Mouse (Mus musculus) lung, postnatal 36 days (tissue): Measurements from ENCODE around the gene Gm973.
A peak's percentile ranks its signal among the peaks of the same experiment; 100 is the strongest.
"Not testable (repeated sequence)": the region's sequence is repeated elsewhere in the genome, so short reads cannot be mapped to it uniquely, and the experiment has no call there.

Experiments used
- DNase-seq: peaks from one replicate; pipeline ENCODE4 v3.0.0; 2022; ENCODE audit warnings: mixed read lengths

Gm973 gene

GRCm38 (mm10) chr1:59592359-59592758, 76.3 kb downstream of the Gm973 start:
- no peak for DNase-seq

DNA sequence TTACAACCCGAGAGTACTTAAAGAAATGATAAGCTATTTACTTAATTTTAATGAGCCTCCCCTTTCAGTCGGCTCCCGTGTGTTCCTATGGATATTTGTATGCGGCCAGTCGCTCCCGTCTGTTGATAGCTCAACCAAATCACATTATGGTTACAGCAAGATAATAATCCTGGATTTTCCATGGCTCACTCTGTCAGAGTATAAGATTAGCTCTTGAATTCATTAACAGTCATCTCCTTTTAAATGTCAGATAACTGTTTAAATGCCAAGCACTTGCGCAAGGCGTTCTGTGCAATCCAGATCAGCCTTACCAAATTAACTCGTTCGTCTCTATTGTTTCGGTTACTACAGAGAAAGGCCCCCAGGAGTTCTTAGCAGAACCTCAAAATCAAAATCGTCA, 76.8 kb downstream of the Gm973 start:
- peak; percentile 64 for DNase-seq

DNA sequence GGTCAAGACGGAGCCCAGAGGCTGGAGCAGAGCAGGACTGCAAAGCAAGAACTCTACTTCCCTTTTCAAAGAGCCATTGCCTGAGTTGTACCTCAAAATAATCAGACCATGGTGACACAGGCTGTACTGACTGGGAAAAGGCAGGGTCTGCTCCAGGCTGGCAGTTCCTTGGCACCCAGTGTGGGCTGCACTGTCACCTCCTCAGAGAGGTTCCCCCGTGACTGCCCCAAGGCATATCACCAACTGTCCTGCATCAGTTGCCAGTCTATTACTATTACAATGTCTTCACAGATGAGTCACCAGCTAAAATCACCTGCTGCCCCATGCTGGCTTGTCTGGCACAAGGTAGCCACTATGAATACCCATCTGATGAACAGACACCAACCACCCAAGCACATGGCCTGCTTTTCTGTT, 77.6 kb downstream of the Gm973 start:
- no peak for DNase-seq

- no peak for DNase-seq
Observed at GRCm38 (mm10) chr1:59594586-59595266, 78.7 kb downstream of the Gm973 start.

- DNase-seq = no peak
Observed at GRCm38 (mm10) chr1:59595609-59596008, 79.5 kb downstream of the Gm973 start.

- DNase-seq = no peak
Observed at GRCm38 (mm10) chr1:59602531-59603416, 86.7 kb downstream of the Gm973 start.

GRCm38 (mm10) chr1:59603417-59603712, 87.3 kb downstream of the Gm973 start:
- no peak for DNase-seq

DNA sequence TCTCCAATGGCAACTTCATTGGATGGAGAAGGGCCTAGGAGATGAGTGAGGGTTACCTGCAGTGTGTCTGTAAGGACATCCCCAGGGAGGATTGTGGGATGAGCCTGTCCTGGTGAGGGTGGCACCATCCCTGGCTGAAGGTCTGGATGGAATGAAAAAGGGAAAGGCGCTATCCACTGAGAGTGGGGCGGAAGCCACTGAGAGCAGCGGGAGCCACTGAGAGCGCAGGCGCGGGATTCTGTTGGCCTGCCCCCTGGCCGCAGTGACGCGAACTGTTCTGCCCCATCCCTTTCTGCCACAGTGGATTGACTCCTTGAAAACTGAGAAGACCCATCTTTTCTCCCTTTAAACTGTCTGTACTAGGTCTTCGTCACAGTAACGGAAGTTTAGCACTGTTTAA, 87.8 kb downstream of the Gm973 start:
- DNase-seq = no peak

DNA sequence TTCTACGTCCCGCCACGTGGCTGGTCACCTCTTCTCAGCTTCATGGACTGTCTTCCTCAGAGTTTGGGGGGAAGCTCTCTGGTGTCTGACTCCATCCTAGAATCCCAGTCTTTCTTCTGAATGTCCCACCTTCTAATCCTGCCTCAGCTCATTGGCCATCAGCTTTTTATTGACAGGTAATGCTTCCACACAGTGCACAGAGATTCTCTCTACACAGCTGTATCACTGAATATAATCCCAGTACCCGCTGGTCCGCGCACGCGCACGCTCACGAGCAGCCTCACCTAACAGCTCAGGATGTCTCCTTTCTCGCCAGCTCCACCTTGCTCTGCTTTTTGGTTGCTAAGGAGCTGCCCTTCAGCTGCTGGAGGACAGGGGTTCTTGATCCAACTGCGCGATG, 90.4 kb downstream of the Gm973 start:
- DNase-seq = no peak

DNA sequence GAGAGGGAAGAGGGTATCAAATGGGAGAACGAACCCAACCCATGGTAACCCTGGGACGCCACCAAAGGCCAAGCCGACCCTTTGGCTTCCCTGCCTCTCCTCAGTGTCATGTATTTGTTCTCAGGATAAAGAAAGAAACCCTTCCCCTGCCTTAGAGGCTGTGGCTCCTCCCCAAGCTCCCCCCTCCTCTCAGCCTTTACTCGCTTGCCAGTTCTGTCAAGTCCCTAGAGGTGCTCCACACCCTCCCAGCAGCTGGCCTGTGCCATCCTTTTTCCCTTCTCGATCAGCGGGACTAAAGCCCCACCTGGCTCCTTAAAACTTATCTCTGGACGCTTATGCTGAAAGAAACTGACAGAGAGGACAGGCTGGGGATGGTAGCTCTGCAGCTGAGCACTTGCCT, 91.0 kb downstream of the Gm973 start:
- DNase-seq = no peak

- no peak for DNase-seq
Observed at GRCm38 (mm10) chr1:59608125-59608762, 92.2 kb downstream of the Gm973 start.

- DNase-seq = no peak
Observed at GRCm38 (mm10) chr1:59608920-59609319, 92.9 kb downstream of the Gm973 start.

DNA sequence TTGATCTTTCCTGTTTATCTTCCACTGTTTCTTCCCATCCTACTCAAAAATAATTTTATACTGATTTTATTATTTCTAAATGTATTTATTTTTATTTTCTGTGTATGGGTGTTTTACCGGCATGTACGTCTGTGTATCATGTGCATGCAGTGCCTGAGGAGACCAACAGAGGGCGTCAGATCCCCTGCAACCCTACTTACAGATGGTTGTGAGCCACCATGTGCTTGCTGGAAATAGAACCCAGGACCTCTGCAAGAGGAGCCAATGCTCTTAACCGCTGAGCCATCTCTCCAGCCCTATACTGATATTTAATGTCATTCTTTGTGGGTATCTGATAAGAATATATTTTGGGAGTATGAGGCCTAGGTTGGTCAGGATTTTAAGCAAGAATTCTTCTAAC, 93.4 kb downstream of the Gm973 start:
- DNase-seq = no peak

DNA sequence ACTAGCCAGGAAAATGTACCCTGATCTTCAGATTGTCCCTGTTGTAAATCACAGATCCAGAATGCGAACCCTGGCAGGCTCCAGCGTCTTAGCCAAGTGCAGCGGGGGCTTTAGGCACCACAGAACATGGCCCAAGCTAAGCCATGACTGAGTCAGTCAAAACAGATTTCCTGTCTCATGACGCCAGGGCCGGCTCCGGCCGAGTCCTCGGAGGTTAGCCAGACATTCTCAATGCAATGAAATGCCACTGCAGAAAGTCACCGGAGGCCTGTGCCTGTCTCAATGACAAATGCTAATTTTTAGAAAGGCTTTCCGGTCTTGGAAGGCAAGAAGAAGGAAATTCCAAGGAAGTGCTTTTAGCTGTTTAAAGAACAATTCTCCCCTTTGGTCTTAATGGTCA, 93.8 kb downstream of the Gm973 start:
- DNase-seq = peak; percentile 22

GRCm38 (mm10) chr1:59610929-59611328, 94.9 kb downstream of the Gm973 start:
- no peak for DNase-seq

DNA sequence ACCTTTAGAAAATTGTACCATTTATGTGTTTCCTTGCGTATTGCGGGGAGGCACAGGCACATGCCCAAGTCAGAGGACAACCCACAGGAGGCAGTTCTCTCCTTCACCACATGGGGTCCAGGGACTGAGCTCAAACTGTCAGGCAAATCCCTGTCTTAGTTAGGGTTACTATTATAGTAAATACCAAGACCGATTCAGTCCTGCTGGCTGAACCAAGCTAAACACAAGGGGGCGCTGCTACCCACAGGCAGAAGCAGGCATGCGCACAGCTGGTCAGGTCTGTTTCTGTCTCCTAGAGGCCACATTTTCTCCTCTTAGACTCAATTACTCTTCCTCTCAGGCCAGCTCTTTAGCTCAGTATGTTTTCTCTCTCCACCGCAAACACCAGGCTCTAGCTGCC, 97.7 kb downstream of the Gm973 start:
- peak; percentile 86 for DNase-seq

GRCm38 (mm10) chr1:59615021-59615420, 99.0 kb downstream of the Gm973 start:
- DNase-seq = no peak

- no peak for DNase-seq
Observed at GRCm38 (mm10) chr1:59619201-59619600, 103.1 kb downstream of the Gm973 start.

DNA sequence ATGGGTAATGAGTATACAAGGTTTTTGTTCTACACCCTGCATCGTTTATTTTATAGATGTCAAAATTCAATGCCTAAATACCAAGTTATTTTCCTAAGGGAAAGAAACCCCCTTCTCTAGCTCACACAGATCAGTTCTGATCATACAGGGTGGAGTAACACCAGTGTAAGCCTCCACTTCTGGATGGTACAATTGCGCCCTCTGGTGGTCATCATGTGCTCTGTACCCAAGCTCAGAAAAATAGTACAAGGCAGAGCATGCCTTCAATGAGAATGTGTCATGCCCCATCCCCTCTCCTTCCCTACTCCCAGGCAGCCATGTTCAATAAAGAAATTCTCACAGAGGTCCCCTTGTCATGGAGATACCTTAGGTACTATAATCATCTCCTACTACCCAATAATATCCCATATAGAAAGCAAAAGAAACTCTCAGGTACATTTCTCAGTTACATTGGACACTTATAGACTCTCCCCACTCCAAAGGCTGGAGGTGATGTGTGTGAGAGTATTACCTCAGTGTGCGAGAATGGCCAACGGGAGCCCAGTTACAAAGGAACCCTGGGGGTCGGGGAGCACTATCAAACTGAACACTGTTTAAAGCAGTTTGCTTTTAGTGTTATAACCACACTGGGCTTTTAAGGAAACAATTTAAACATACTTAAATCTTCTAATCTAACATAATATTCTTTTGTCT, 107.4 kb downstream of the Gm973 start:
- DNase-seq = peak; percentile 87

DNA sequence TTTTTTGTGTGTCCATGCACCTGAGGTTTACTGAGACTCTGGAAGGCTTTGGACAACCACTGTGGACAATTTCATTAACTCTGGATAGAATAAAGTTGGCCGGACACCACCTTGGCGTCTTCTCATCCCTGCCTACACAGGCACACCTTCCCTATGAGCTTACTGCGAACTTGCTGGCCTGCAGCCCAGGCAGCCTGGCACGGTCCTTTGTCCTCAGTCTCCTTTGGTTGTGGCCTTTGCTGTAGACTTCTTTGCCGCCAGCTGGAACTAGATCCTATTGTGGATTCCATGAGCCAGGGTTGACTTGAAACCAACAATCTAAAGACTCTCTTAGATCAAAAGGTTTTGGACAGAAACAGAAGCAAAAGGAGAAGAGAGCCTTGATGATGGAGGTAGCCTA, 109.3 kb downstream of the Gm973 start:
- DNase-seq = no peak

GRCm38 (mm10) chr1:59629194-59629593, 113.1 kb downstream of the Gm973 start:
- no peak for DNase-seq

DNA sequence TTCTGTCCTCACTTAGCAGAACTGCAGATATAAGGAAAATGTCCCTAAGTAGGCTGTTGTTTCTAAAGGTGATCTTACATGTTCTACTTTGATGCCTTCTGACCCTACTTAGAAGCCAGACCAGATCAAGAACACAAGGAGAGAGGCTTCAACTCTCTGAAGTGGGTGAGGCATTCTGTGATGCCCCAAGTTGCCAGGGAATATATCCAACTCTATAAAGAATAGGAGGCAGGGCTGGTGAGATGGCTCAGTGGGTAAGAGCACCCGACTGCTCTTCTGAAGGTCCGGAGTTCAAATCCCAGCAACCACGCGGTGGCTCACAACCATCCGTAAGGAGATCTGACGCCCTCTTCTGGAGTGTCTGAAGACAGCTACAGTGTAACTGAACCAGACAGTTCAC, 114.3 kb downstream of the Gm973 start:
- not testable (repeated sequence) for DNase-seq

- no peak for DNase-seq
Observed at GRCm38 (mm10) chr1:59631986-59632659, 116.1 kb downstream of the Gm973 start.
